Mouse (Mus musculus): ENCODE measurements around the gene Zfp362. TPM values are rescaled to one million over a fixed set of nuclear protein-coding genes. Genes with fewer than 3 reads are reported as not detected.

The Zfp362 gene
- polyA plus RNA-seq, 1 experiment from 2014 or later: 31.7 TPM

GRCm38 (mm10) chr4:128804426-128805149 is 1.3 kb downstream of the Zfp362 start:
- H3K36me3 ChIP-seq (ENCODE audit: control insufficient read depth, insufficient read depth, low read length): no peaks in the 10 kb centered on the region
- peak overlapping the region; percentile 96; the same call in 1 of the 2 replicates for H3K27ac ChIP-seq (ENCODE audit: low read depth, low read length)
- H3K4me3 ChIP-seq (ENCODE audit: low read depth, low read length): peak overlapping the region; percentile 99
- no peaks in the 10 kb centered on the region for H3K27me3 ChIP-seq (ENCODE audit: control insufficient read depth, insufficient read depth, low read length)
- 7% methylated on average over 6 of the region's 6 CpGs for WGBS
- H3K9me3 ChIP-seq (ENCODE audit: control insufficient read depth, low read length): no peaks in the 10 kb centered on the region
- DNase-seq (ENCODE audit: low spot score, missing footprints) (peak; percentile 94), ATAC-seq (ENCODE audit: low FRiP score) (no peak)
- H3K4me1 ChIP-seq (ENCODE audit: control insufficient read depth, insufficient read depth, low read length): peaks cover 27% of the 10 kb centered on the region
- H3K4me2 ChIP-seq: peak overlapping the region; percentile 78
- peak overlapping the region; percentile 99 for H3K9ac ChIP-seq (ENCODE audit: low read length)

- Histone ChIP-seq H3K9ac (ENCODE audit: low read length) (peak overlapping the region; percentile 99), H3K27me3 (ENCODE audit: control insufficient read depth, insufficient read depth, low read length) (no peaks in the 10 kb centered on the region), H3K4me1 (ENCODE audit: control insufficient read depth, insufficient read depth, low read length) (peaks cover 30% of the 10 kb centered on the region), H3K4me3 (ENCODE audit: low read depth, low read length) (peak overlapping the region; percentile 99), H3K27ac (ENCODE audit: low read depth, low read length) (no peak overlapping the region), H3K36me3 (ENCODE audit: control insufficient read depth, insufficient read depth, low read length) (no peaks in the 10 kb centered on the region), H3K4me2 (peak overlapping the region; percentile 78), H3K9me3 (ENCODE audit: control insufficient read depth, low read length) (no peaks in the 10 kb centered on the region)
- WGBS: 47% methylated on average over 5 of the region's 5 CpGs
- ATAC-seq (ENCODE audit: low FRiP score): no peak
- DNase-seq (ENCODE audit: low spot score, missing footprints): peak; percentile 83
Observed at GRCm38 (mm10) chr4:128803569-128803968, 2.3 kb downstream of the Zfp362 start.

- peaks cover 32% of the 10 kb centered on the region for H3K4me1 ChIP-seq (ENCODE audit: control insufficient read depth, insufficient read depth, low read length)
- no peaks in the 10 kb centered on the region for H3K36me3 ChIP-seq (ENCODE audit: control insufficient read depth, insufficient read depth, low read length)
- DNase-seq (ENCODE audit: low spot score, missing footprints) (peak; percentile 64), ATAC-seq (ENCODE audit: low FRiP score) (no peak)
- H3K9me3 ChIP-seq (ENCODE audit: control insufficient read depth, low read length): no peaks in the 10 kb centered on the region
- 67% methylated on average over 9 of the region's 9 CpGs for WGBS
- no peak overlapping the region for H3K4me2 ChIP-seq
- H3K27me3 ChIP-seq (ENCODE audit: control insufficient read depth, insufficient read depth, low read length): no peaks in the 10 kb centered on the region
- no peak overlapping the region for H3K9ac ChIP-seq (ENCODE audit: low read length)
- no peak overlapping the region for H3K27ac ChIP-seq (ENCODE audit: low read depth, low read length)
- no peak overlapping the region for H3K4me3 ChIP-seq (ENCODE audit: low read depth, low read length)
Observed at GRCm38 (mm10) chr4:128801675-128802465, 4.0 kb downstream of the Zfp362 start.

- Histone ChIP-seq H3K27me3 (ENCODE audit: control insufficient read depth, insufficient read depth, low read length) (no peaks in the 10 kb centered on the region), H3K9ac (ENCODE audit: low read length) (0 out of 2 replicates have a peak overlapping the region, but pooled peaks have one; percentile 5), H3K4me1 (ENCODE audit: control insufficient read depth, insufficient read depth, low read length) (peaks cover 21% of the 10 kb centered on the region), H3K36me3 (ENCODE audit: control insufficient read depth, insufficient read depth, low read length) (peaks cover 3% of the 10 kb centered on the region; the same call in 1 of the 2 replicates), H3K27ac (ENCODE audit: low read depth, low read length) (no peak overlapping the region), H3K4me2 (no peak overlapping the region), H3K9me3 (ENCODE audit: control insufficient read depth, low read length) (no peaks in the 10 kb centered on the region), H3K4me3 (ENCODE audit: low read depth, low read length) (no peak overlapping the region)
- DNase-seq (ENCODE audit: low spot score, missing footprints) (no peak), ATAC-seq (ENCODE audit: low FRiP score) (no peak)
- 66% methylated on average over 8 of the region's 8 CpGs for WGBS
Observed at GRCm38 (mm10) chr4:128796788-128797187, 9.1 kb downstream of the Zfp362 start.

- H3K9me3 ChIP-seq (ENCODE audit: control insufficient read depth, low read length): no peaks in the 10 kb centered on the region
- peak; percentile 77 for ATAC-seq (ENCODE audit: low FRiP score)
- H3K4me2 ChIP-seq: peak overlapping the region; percentile 14; the same call in 1 of the 2 replicates
- H3K36me3 ChIP-seq (ENCODE audit: control insufficient read depth, insufficient read depth, low read length): peaks cover 3% of the 10 kb centered on the region; the same call in 1 of the 2 replicates
- H3K4me1 ChIP-seq (ENCODE audit: control insufficient read depth, insufficient read depth, low read length): peaks cover 21% of the 10 kb centered on the region
- WGBS: 3% methylated on average over 9 of the region's 9 CpGs
- H3K9ac ChIP-seq (ENCODE audit: low read length): no peak overlapping the region
- peak; percentile 91 for DNase-seq (ENCODE audit: low spot score, missing footprints)
- H3K27ac ChIP-seq (ENCODE audit: low read depth, low read length): no peak overlapping the region
- no peak overlapping the region for H3K4me3 ChIP-seq (ENCODE audit: low read depth, low read length)
- H3K27me3 ChIP-seq (ENCODE audit: control insufficient read depth, insufficient read depth, low read length): no peaks in the 10 kb centered on the region
Observed at GRCm38 (mm10) chr4:128795596-128795995, 10.2 kb downstream of the Zfp362 start.

GRCm38 (mm10) chr4:128794198-128794597 is 11.6 kb downstream of the Zfp362 start:
- Histone ChIP-seq H3K9ac (ENCODE audit: low read length) (no peak overlapping the region), H3K27ac (ENCODE audit: low read depth, low read length) (no peak overlapping the region), H3K27me3 (ENCODE audit: control insufficient read depth, insufficient read depth, low read length) (no peaks in the 10 kb centered on the region), H3K4me3 (ENCODE audit: low read depth, low read length) (no peak overlapping the region), H3K36me3 (ENCODE audit: control insufficient read depth, insufficient read depth, low read length) (peaks cover 5% of the 10 kb centered on the region), H3K4me2 (no peak overlapping the region), H3K9me3 (ENCODE audit: control insufficient read depth, low read length) (no peaks in the 10 kb centered on the region), H3K4me1 (ENCODE audit: control insufficient read depth, insufficient read depth, low read length) (peaks cover 21% of the 10 kb centered on the region)
- no peak for ATAC-seq (ENCODE audit: low FRiP score)
- no peak for DNase-seq (ENCODE audit: low spot score, missing footprints)
- WGBS: 93% methylated on average over 8 of the region's 8 CpGs

- no peak for ATAC-seq (ENCODE audit: low FRiP score)
- Histone ChIP-seq H3K4me2 (no peak overlapping the region), H3K9ac (ENCODE audit: low read length) (no peak overlapping the region), H3K9me3 (ENCODE audit: control insufficient read depth, low read length) (no peaks in the 10 kb centered on the region), H3K27ac (ENCODE audit: low read depth, low read length) (no peak overlapping the region), H3K27me3 (ENCODE audit: control insufficient read depth, insufficient read depth, low read length) (no peaks in the 10 kb centered on the region), H3K4me3 (ENCODE audit: low read depth, low read length) (no peak overlapping the region), H3K4me1 (ENCODE audit: control insufficient read depth, insufficient read depth, low read length) (peaks cover 20% of the 10 kb centered on the region), H3K36me3 (ENCODE audit: control insufficient read depth, insufficient read depth, low read length) (peaks cover 5% of the 10 kb centered on the region)
- WGBS: 68% methylated on average over 1 of the region's 1 CpGs
- no peak for DNase-seq (ENCODE audit: low spot score, missing footprints)
Observed at GRCm38 (mm10) chr4:128793710-128794109, 12.1 kb downstream of the Zfp362 start.

GRCm38 (mm10) chr4:128789646-128790045 is 16.2 kb downstream of the Zfp362 start:
- H3K27me3 ChIP-seq (ENCODE audit: control insufficient read depth, insufficient read depth, low read length): no peaks in the 10 kb centered on the region
- WGBS: 49% methylated on average over 18 of the region's 18 CpGs
- H3K9ac ChIP-seq (ENCODE audit: low read length): no peak overlapping the region
- H3K4me3 ChIP-seq (ENCODE audit: low read depth, low read length): no peak overlapping the region
- H3K36me3 ChIP-seq (ENCODE audit: control insufficient read depth, insufficient read depth, low read length): peaks cover 22% of the 10 kb centered on the region
- H3K27ac ChIP-seq (ENCODE audit: low read depth, low read length): no peak overlapping the region
- no peak for ATAC-seq (ENCODE audit: low FRiP score)
- H3K9me3 ChIP-seq (ENCODE audit: control insufficient read depth, low read length): no peaks in the 10 kb centered on the region
- H3K4me1 ChIP-seq (ENCODE audit: control insufficient read depth, insufficient read depth, low read length): no peaks in the 10 kb centered on the region; the same call in 1 of the 2 replicates
- no peak overlapping the region for H3K4me2 ChIP-seq
- no peak for DNase-seq (ENCODE audit: low spot score, missing footprints)

- H3K4me2 ChIP-seq: no peak overlapping the region
- DNase-seq (ENCODE audit: low spot score, missing footprints) (no peak), ATAC-seq (ENCODE audit: low FRiP score) (no peak)
- peaks cover 24% of the 10 kb centered on the region for H3K36me3 ChIP-seq (ENCODE audit: control insufficient read depth, insufficient read depth, low read length)
- H3K9ac ChIP-seq (ENCODE audit: low read length): no peak overlapping the region
- WGBS: 97% methylated on average over 4 of the region's 4 CpGs
- H3K4me3 ChIP-seq (ENCODE audit: low read depth, low read length): no peak overlapping the region
- H3K27me3 ChIP-seq (ENCODE audit: control insufficient read depth, insufficient read depth, low read length): no peaks in the 10 kb centered on the region
- H3K4me1 ChIP-seq (ENCODE audit: control insufficient read depth, insufficient read depth, low read length): no peaks in the 10 kb centered on the region; the same call in 1 of the 2 replicates
- H3K9me3 ChIP-seq (ENCODE audit: control insufficient read depth, low read length): no peaks in the 10 kb centered on the region
- H3K27ac ChIP-seq (ENCODE audit: low read depth, low read length): no peak overlapping the region
Observed at GRCm38 (mm10) chr4:128788108-128788507, 17.7 kb downstream of the Zfp362 start.
